Mouse (Mus musculus) urinary bladder, adult 2 months (tissue): ENCODE measurements around the gene Plcb4. TPM values are rescaled to one million over a fixed set of nuclear protein-coding genes. Genes with fewer than 3 reads are reported as not detected.
"Not testable (repeated sequence)": the region's sequence is repeated elsewhere in the genome, so short reads cannot be mapped to it uniquely, and the experiment has no call there.

ENCODE experiments used
- DNase-seq: peaks from one replicate; pipeline ENCODE4 v3.0.0; 2022; ENCODE audit warnings: low spot score
- polyA plus RNA-seq: library from polyadenylated mRNA; depleted of rRNA; stranded (reverse); fragments of >200 nt; gene quantifications from 2 replicates; pipeline ENCODE4 v1.2.3, GENCODE M21; 2012

Plcb4 gene
- polyA plus RNA-seq, 1 experiment = 259 TPM

DNA sequence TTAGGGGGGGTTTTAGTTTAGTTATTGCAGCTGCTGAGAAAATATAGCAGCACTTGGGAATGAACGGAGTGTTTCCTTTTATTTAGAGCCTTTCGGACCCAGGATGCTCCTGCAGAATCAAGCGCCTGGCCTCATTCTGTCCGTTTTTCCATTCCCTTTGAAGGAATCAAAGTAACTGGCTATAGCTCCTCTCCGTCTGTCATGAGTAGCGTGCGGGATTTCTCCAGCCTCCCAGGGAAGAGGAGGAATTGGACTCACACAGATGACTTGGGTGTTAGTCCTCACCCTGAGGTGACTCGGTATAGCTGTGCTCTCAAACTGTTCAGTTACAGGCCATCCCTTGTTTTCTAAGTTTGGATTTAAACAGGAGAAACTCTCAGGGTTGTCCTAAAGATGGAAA, 14.8 kb downstream of the Plcb4 start:
- no peak for DNase-seq

DNA sequence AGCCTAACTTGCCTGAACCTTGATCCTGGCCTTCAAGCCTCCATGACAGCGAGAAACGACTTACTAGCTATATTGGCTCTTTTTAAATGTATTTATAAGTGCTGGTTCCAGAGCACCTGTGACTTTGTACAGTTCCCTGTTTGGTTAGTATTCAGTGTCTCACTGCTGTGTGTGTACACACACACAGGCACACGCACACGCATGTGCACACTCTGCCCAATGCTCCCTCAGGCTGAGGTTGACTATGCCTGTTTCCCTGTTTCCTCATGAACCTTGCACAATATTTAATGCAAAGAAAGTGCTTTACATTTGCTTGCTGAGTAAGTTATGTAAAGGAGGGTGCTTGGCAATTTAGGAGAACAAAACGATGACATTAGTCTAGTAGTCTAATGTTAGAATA, 16.5 kb downstream of the Plcb4 start:
- no peak for DNase-seq

DNA sequence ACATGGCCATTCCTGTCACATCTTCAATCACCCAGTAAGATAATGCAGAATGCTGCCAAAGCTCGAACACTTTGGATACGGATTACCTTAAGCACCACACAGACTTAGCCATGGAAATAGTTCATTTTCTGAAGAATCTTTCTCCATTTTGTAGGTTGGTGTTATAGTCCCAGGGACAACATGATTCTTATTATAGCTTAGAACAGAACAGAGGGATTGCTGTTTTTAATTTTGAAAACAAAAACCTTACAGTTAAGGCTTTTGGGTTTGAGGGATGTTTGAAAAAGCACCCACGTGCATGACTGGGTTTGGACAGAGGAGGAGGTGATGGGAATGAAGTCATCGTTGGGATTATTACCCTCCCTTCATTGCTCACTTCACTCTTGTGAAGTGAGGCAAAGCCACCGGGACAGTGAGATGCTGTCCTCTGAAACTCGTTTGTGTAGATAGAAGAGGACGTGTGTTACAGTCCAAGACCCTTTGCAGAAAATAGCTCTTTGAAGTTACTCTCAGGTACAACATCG, 18.2 kb downstream of the Plcb4 start:
- no peak for DNase-seq

DNA sequence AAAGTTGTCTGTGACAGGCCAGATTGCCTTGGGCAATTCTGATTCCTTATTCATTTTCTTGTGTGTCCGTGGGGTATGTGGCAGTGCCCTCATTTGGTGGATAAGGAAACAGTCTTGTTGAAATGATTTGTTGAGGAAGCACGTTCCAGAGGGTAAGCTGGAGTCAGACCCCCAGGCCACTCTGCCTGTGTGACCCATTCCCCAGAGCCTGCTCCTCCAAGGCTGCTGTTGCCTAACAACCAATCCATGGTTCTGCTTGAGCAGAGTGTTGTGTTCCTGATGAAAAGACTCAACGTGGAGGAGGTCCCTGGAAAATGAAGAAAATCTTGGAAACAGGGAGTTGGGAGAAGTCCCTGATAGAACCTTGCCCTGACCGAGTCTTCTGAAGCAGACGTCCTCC, 18.8 kb downstream of the Plcb4 start:
- DNase-seq = no peak

DNA sequence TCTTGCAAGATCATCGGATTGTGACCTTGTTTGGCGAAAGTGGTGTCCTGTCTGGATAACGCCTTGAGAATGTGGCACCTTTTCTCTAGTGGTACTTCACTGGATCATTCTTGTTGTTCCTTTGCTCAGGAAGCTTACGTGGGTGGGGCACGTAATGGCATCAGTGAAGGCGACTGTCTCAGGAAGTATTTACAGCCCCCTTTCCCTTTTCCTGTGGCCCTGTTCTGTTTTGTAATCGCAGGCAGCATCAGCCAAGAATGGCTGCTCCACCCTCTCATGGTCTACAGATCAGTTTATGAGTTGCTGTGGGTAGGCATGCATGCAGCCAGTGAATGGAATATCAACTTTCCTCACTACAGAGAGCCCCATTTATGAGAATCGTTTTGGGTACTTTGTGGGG, 21.2 kb downstream of the Plcb4 start:
- DNase-seq = no peak

DNA sequence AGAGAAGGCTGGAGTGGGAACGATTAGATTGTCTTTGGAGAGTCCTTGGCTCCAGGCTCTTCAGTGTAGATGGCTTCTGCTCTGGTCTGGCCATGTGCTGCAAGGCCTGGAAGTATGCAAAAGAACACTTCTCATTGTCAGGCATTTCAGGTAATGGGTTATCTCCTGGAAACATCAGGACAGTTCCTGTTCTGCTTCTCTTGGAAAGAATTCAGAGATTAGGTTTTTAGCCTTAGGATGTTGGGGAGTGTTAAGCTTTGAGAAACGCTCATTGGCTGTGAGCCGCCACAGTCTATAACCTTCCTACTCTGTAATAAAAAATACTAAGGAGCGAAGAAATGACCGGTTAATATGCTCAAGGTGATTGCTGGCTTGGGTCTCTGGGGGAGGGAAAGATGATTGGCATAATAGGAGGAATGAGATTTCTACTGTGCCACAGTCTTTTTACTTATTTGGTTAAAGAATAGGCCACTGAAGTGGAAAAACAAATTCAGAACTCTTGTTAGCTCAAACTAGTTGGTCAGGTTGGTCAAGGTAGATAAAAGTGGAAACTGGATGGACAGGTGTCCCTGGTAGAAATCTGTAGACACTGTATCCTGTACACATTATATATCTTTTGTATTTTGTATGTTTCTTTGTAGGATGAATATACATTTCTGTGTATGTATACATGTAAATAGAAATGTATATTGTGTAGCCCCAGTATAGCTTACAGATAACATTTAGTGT, 21.8 kb downstream of the Plcb4 start:
- no peak for DNase-seq

DNA sequence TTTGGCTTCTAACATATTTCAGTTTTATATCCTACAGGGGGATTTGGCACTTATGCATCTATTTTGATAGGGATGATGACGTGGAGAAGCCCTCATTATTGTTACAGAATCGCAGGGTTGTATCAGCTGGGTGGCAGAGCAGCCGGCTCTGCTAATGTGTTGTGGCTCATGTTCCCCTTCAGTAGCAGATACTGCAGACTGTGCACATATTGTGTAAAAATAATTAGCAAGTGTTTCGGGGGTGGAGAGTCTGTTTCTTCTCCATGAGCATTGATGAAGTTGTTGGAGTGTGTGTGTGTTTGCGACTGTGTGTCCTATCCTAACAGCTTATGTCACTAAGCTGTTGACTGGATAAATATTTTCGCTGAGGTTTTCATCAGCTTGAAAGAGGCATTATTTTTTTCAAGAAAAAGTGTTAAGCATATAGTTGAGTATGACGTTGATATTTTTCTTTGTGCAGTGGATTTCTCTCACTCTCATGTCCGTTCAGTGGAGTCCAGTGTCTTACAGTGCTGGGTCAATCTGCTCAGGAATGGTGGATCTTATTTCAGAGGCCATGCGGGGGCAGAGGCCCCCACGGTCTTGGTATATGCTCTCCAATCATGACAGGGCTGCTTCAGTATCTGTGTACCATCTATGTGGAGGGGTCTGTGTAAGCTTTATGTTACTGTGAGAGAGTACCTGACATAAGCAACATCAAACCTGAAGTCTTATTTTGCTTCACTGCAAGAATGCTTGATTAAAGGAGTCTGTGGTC, 25.1 kb downstream of the Plcb4 start:
- DNase-seq = no peak

DNA sequence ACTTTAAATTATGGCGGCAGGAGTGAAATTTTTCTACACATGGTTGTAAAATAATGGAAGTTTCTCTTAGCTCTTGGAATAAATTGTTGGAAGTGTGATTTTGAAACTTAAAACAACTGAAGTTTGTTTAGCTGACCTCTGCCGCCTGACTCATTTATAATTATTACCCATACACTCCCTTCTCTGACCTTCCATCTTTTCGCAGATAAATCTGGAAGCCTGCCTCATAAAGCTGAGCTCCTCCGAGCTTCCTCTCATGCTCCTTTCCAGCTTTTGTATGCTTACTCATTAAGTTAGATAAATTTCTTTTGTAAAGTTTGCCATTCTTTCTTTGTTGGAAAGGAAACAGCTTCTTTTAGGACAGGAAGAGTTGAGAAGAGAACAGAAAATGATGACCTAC, 27.9 kb downstream of the Plcb4 start:
- no peak for DNase-seq

DNA sequence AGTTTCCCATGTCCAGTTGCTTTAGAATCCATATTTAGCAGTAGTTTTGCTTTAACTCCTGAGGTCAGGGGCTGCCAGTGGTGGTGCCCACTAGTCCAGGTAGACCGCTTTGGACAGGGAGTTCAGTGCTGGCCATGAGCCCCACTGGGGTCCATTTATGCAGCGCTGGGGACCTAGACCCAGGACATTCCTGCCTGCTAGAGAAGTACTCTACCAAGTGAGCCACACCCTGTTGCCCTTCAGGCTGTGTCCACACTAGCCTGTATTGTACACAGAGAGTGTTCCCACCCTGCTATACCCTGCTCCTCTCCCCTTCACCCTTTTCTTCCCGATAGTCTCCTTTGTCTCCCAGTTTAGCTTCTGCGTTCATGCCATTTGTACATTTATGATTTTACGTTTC, 28.8 kb downstream of the Plcb4 start:
- no peak for DNase-seq

DNA sequence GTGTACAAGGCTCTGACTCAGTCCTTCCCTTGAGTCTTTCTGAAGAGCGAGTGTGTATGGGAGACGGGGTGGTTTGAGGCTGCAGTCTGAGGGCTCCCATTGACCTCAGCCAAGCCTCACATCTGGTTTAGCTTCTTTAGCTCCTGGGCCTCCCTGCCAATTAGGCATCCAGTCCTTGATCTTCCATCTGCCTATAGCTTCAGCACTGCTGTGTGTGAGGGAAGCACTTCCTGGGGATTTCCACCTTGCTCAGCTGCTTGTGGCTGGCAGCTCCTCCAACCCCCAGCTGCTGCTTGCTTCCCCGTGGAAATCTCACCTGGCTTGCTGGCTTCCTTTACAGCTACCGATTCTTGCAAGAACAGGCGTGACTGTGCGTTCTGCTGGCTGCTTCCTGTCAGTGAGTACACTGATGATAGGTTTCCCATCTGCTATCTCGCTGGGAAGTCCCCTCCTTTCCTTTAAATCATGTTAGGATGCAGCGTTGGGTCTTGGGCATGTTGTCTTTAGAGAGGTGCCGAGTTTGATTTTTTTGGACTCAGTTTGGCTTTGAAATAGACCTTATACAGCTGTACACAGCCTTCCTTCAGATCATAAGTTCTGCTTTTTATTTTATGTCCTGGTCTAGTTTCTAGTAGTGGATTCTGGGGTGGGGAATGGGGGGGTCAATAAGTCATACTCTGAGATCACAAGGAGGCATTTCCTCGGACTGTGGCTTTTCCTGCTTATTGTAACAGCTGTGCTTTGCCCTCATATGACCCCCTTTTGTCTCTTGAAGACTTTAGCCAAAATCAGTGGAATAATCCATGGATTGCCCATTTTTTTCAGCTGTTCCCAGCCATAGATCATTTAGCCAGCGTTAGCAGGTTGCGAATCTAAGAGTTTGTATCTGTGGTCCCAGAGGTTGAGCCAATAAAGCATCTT, 34.0 kb downstream of the Plcb4 start:
- no peak for DNase-seq

DNA sequence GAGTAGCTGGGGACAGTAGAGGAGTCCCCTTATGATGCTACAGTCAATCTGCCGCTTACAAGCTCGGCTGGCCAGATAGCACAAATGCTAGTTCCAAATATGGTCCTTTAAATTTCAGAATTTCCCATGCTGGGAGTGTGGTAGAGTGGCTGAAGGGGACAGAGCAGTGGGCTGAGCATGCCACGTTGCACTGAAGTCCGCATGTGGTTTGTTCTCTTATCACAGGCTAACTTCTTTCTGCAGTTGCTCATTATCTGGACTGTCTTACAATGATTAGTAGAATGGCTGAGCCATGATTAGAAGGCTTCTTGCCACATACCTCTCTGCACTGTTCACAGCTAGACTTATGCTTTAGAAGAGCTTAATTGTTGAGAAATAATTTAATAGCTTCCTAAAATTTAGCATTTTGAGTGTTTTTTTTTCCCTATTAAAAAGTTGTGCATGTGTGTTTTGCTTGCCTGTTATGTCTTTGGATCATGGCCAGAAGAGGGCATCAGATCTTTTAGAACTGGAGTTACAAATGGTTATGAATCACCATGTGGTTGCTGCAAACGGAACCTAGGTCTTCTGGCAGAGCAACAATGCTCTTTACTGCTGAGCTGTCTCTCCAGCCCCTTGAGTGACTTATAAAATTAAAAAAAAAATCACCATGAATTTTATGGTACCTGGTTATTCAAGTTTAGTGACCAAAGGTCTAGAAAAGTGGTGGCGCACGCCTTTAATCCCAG, 42.0 kb downstream of the Plcb4 start:
- DNase-seq = no peak

DNA sequence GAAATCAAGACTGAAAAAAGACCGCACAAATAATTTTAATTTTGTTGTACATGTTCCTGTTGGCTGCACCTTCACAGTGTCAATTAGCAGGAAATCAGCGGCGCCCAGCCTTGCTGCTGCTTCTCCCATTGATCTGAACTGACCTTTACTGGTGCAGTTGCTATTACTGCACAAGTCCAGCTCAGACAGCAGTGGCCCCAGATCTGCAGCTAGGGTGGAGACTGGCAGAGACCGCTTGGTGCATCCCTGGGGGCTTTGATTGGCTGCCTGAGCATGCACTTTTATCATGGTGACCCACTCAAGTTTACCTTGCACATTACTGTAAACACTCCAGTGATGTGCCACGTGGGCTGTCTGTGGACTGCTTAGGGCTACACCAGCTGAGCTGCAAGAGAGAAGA, 45.9 kb downstream of the Plcb4 start:
- DNase-seq = no peak

DNA sequence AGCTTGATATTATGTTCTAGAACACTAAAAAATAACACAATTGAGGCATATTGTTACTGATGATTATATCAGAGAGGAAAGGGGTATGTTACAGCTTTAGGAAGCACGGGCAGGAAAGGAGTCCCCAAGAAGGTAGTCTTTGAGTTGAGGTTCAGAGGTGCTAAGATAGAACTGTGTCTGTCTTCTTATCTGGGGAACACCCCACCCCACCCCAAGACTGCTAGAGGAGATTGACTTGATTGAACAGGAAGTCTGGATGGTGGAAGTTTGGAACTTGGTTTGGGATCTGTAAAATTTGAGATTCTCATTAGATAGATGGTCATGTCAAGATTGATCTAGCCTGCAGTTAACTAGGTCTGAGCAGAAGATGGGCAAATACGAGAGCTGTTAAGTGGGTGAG, 48.5 kb downstream of the Plcb4 start:
- DNase-seq = no peak

DNA sequence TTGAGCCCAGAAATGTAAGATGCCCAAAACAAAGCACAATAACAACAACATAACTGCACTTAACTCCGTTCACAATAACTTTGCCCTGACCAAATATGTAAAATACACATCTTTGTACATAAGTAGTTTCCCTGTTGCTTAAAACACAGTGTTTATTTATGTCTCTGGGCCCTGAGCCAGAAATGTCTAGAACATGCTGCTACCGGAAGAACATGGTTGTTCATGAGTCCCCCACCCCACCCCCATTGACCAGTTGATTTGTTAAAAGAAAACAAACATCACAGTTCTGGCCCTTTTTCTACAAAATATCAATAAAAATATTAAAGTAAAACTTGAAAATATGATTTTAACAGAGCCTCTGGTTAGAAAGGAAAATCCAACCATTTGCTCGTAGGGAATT, 49.6 kb downstream of the Plcb4 start:
- DNase-seq = no peak

DNA sequence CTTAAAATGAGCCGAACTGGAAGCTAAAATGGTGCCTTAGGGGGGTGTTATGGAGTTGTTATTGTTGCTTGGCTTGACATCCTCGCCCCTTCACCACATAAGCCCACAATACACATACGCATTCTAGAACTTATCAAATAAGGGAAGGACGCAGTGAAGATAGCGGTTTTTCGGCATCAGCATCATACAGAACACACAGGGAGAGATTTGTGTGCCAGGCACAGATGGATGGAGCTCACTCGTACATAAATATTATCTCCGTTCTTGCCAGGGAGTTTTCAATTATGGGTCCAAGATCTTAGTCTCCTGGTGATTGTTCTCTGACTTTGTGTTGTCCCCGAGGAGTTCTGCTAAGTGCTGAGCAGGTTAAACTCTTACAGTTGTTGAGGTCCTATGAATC, 50.0 kb downstream of the Plcb4 start:
- DNase-seq = no peak

DNA sequence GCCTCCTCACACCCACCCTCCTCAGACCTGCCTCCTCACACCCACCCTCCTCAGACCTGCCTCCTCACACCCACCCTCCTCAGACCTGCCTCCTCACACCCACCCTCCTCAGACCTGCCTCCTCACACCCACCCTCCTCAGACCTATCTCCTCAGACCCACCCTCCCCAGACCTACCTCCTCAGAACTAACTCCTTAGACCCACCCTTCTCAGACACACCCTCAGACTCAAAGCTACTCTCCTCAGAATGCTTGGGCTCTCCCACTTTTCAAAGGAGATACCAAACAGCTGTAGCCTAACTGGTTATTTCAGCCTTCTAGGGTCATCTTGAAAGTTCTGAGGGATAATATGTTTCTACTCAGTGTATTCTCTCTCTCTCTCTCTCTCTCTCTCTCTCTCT, 50.9 kb downstream of the Plcb4 start:
- not testable (repeated sequence) for DNase-seq

DNA sequence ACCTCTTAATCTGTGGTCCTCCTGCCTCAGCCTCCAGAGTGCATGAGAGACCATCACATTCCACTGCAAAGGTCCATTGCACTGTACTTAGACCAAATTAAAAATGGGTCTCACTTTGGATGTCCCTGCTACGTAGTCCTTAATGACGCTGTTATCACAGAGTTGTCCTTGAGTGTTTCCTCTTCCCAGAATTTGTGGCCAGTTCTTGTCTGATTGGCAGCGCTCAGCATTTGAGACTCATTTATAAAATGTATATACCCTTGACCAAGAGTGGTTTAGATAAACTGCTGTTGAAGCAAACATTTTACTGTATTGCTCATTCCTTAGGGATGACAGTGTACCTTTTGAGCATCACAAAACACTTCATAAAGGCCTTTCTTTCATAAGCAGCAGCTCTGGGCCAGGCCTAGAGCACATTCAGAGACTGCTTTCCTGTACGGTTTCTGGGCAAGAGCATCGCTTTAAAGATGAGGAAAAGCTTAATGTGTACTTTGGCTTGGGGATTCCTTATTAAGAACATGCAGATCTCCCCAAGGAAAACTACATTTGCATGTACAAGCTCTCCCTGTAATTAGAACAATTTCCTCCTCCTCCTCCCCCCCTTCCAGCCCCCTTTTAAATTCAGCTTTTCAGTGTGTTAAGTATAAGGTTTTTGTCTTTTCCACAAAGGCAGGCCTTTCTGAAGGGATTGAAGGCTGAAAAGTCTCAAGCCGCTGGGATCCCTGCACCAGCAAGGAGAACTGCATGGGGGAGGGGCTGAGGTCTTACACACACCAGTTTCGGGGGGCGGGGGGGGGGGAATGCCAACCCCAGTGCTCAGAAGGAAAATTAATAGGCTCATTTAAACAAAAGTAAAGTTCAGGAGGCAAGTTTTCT, 52.5 kb downstream of the Plcb4 start:
- no peak for DNase-seq

DNA sequence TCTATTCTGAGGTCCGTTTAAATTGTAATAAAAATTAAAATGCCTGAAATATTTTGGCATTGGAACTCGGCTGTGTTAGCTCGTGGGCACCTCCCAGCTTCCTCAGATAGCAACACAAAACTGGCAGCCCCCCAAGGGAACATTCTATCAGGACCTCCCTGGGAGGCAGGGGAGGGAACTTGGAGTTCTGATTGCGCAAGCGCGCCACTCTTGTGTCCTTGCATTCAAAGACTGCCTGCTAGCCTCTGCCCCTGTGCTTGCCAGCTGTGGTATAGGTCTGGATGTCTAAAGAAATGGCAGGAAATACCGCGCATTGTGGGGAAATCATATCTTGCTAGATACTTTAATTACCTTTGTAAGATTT, 53.1 kb downstream of the Plcb4 start:
- no peak for DNase-seq

DNA sequence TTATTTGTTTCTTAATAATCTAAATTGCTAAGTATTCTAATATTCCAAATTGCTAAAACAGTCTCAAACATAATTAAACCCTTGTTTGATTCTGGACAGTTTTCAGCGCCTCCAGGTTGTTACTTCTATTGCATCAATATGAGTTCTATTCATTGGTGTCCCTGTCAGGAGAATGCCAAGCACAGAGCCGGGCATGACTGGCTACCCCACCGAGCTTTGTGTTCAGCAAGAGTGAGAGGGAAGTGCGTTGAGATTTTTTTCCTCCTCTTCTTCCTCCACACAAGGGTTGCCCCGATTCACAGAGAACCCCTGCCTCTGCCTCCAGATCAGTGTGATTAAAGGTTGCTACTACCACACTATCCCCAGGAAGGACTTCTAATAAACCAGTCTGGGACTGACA, 53.5 kb downstream of the Plcb4 start:
- no peak for DNase-seq

DNA sequence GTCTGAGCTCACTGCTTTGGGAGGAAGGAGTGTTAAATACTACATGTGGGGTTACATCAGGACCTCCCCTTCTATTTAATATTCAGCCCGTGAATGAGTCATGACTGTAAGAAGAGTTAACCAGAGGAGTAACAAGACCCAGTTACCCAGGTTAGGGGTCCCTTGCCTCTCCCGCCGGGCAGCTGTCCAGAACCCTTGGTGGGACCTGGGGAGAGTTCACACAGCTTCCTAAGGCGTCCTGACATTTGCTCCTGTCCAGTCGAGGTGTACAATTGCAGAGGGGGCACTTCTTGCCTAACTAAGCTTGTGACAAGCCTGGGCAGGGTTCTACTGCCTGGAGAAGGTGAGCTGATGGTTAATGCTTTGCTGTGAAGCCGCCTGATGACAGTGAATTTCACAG, 54.1 kb downstream of the Plcb4 start:
- DNase-seq = no peak

DNA sequence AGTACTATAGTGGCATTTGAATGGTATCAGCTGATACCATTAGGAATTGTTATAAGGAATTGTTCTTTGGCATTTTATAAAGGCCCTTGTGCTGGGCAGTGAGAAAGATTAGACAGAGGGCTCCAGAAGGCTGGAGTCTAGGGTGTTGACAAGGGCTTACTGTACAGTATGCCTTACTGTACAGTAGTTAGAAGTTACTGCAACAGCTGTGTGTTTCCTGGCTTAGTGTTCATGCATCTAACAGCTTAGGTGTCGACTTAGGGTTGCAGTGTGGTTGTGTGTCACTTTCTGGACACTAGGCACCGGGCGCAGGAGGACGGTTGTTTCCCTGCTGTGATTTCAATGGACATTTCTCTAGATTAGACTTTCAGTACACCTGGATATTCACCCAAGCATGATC, 57.4 kb downstream of the Plcb4 start:
- DNase-seq = no peak
